Mouse (Mus musculus) midbrain, postnatal 0 days (tissue): ENCODE measurements around the gene Abcf1. TPM values are rescaled to one million over a fixed set of nuclear protein-coding genes. Genes with fewer than 3 reads are reported as not detected.

Experiments
- ATAC-seq: fragments of 200-750 bp; cut with Nextera tagmentation; 2 replicates; pipeline ENCODE4 v1.8.0; 2017; ENCODE audit warnings: moderate number of reproducible peaks, mild to moderate bottlenecking, moderate TSS enrichment, moderate library complexity; ENCODE audit not compliant: low FRiP score
- DNase-seq: peaks from one replicate; pipeline ENCODE4 v3.0.0-alpha.2; 2015; ENCODE audit warnings: low spot score
- H3K27ac ChIP-seq: fragments of 300-500 bp; sonication (generic); 2 replicates; pipeline ENCODE4 v1.5.1; 2014; ENCODE audit warnings: low read depth, mild to moderate bottlenecking, low read length, mixed read lengths
- H3K27me3 ChIP-seq: fragments of 300-500 bp; sonication (generic); 2 replicates; pipeline ENCODE4 v1.6.1; 2014; ENCODE audit warnings: low read length, control low read depth, mixed read lengths; ENCODE audit not compliant: insufficient read depth
- H3K36me3 ChIP-seq: fragments of 300-500 bp; sonication (generic); 2 replicates; pipeline ENCODE4 v1.6.1; 2014; ENCODE audit warnings: low read length, control low read depth, mixed read lengths; ENCODE audit not compliant: insufficient read depth
- H3K4me1 ChIP-seq: fragments of 300-500 bp; sonication (generic); 2 replicates; pipeline ENCODE4 v1.6.1; 2014; ENCODE audit warnings: mild to moderate bottlenecking, control low read depth, antibody characterized with exemption, low read length, mixed read lengths; ENCODE audit not compliant: insufficient read depth
- H3K4me2 ChIP-seq: fragments of 300-500 bp; sonication (generic); 2 replicates; pipeline ENCODE4 v1.6.1; 2014; ENCODE audit warnings: low read depth, mild to moderate bottlenecking, low read length, mixed read lengths; ENCODE audit not compliant: poor library complexity, severe bottlenecking
- H3K4me3 ChIP-seq: fragments of 300-500 bp; sonication (generic); 2 replicates; pipeline ENCODE4 v1.5.1; 2014; ENCODE audit warnings: low read depth, mild to moderate bottlenecking, low read length, moderate library complexity
- H3K9ac ChIP-seq: fragments of 300-500 bp; sonication (generic); replicated peaks from 2 replicates; pipeline ENCODE4 v1.6.1; 2014; ENCODE audit warnings: mild to moderate bottlenecking, low read length, moderate library complexity, mixed read lengths; ENCODE audit not compliant: poor library complexity, severe bottlenecking
- H3K9me3 ChIP-seq: fragments of 300-500 bp; sonication (generic); 2 replicates; pipeline ENCODE4 v1.6.1; 2016; ENCODE audit warnings: low read length, control low read depth
- CTCF ChIP-seq: IDR thresholded peaks from 2 replicates; pipeline ENCODE4 v1.5.1; 2016; ENCODE audit warnings: antibody characterized with exemption, mild to moderate bottlenecking
- WGBS: fragments of 180-500 bp; shearing (Covaris S2); extraction: QIAGEN DNeasy Blood & Tissue Kit; methylation state at CpG from one replicate; pipeline ENCODE4 v1.1.7; 2014; 5-methylcytosine and 5-hydroxymethylcytosine counted together
- polyA plus RNA-seq: library from polyadenylated mRNA; unstranded; fragments of >200 nt; fragmentation: Nextera tagmentation; extraction: Ambion mirVana; gene quantifications from 2 replicates; pipeline ENCODE4 v1.2.1, GENCODE M21; 2015
- total RNA-seq: library from RNA; depleted of rRNA; stranded (reverse); fragments of >200 nt; gene quantifications from 2 replicates; pipeline ENCODE4 v1.2.3, GENCODE M21; 2014

Gene Abcf1
- total and polyA plus RNA-seq, 2 experiments from 2014 or later: 61.8 to 100 TPM

- Histone ChIP-seq H3K27ac (no peak overlapping the region), H3K4me1 (no peaks in the 10 kb centered on the region), H3K36me3 (no peaks in the 10 kb centered on the region), H3K9ac (no peak overlapping the region), H3K4me2 (no peak overlapping the region), H3K27me3 (no peaks in the 10 kb centered on the region), H3K9me3 (no peaks in the 10 kb centered on the region), H3K4me3 (no peak overlapping the region)
- no peak for ATAC-seq
- no peak for TF ChIP-seq CTCF
- no peak for DNase-seq
- 97% methylated on average over 6 of the region's 6 CpGs for WGBS
These were observed 32.4 kb upstream of the Abcf1 start for GRCm38 (mm10) chr17:36001966-36002365.

DNA sequence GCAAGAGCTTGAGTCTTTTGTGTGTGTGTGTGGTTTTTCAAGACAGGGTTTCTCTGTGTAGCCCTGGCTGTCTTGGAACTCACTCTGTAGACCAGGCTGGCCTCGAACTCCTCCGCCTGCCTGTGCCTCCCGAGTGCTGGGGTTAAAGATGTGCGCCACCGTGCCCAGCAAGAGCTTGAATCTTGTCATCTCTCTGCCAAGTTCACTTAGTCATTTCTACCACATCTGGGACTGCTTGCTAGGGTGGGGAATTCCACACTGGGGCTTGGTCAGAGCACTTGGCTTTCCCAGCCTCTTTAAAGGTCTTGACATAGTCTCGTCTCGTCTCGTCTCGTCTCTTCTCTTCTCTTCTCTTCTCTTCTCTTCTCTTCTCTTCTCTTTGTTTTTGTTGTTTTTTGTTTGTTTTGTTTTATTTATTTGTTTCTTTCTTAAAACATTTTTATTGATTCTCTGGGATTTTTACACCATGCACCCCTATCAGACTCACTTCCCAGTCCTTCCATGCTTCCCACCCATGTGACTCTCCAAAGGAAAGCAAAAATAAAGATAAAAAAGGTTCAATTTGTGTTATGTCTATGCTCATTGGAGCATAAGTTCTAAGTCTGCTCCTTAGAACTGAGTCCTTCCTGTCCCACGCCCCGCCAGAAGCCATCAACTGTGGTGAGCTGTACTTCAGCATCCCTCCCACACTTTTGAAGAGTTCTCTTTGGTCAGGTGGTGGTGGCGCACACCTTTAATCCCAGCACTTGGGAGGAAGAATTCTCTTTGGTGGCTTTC, 31.7 kb upstream of the Abcf1 start:
- no peaks in the 10 kb centered on the region for H3K27me3 ChIP-seq
- ATAC-seq: no peak
- H3K27ac ChIP-seq: no peak overlapping the region
- H3K9ac ChIP-seq: no peak overlapping the region
- H3K4me3 ChIP-seq: no peak overlapping the region
- WGBS: 95% methylated on average over 12 of the region's 12 CpGs
- no peaks in the 10 kb centered on the region for H3K4me1 ChIP-seq
- H3K36me3 ChIP-seq: no peaks in the 10 kb centered on the region
- no peak overlapping the region for H3K4me2 ChIP-seq
- no peaks in the 10 kb centered on the region for H3K9me3 ChIP-seq
- no peak for DNase-seq
- TF ChIP-seq CTCF: no peak

GRCm38 (mm10) chr17:36000349-36000748, 30.8 kb upstream of the Abcf1 start:
- TF ChIP-seq CTCF: no peak
- Histone ChIP-seq H3K36me3 (no peaks in the 10 kb centered on the region), H3K27me3 (no peaks in the 10 kb centered on the region), H3K4me3 (no peak overlapping the region), H3K9me3 (no peaks in the 10 kb centered on the region), H3K4me2 (no peak overlapping the region), H3K4me1 (no peaks in the 10 kb centered on the region; the same call in 1 of the 2 replicates), H3K27ac (no peak overlapping the region), H3K9ac (no peak overlapping the region)
- DNase-seq (no peak), ATAC-seq (no peak)
- 88% methylated on average over 4 of the region's 4 CpGs for WGBS

DNA sequence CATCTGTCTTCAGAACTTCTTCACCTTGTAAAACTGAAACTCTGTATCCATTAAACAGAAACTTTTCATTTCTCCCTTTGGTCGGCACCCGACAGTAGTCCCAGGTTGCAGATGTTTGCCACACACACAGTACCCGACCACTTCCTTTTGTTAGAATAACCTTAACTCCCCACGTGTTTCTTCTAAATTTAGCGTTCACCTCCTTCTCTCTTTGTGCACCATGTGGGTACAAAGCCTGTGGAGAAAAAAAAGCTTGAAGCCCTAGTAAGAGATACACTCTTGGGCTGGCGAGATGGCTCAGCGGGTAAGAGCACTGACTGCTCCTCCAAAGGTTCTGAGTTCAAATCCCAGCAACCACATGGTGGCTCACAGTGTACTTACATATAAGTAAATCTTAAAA, 29.8 kb upstream of the Abcf1 start:
- Histone ChIP-seq H3K4me1 (no peaks in the 10 kb centered on the region; the same call in 1 of the 2 replicates), H3K36me3 (no peaks in the 10 kb centered on the region), H3K9ac (no peak overlapping the region), H3K27ac (no peak overlapping the region), H3K9me3 (no peaks in the 10 kb centered on the region), H3K27me3 (no peaks in the 10 kb centered on the region), H3K4me2 (no peak overlapping the region), H3K4me3 (no peak overlapping the region)
- ATAC-seq: no peak
- DNase-seq: no peak
- 86% methylated on average over 7 of the region's 7 CpGs for WGBS
- TF ChIP-seq CTCF: no peak

DNA sequence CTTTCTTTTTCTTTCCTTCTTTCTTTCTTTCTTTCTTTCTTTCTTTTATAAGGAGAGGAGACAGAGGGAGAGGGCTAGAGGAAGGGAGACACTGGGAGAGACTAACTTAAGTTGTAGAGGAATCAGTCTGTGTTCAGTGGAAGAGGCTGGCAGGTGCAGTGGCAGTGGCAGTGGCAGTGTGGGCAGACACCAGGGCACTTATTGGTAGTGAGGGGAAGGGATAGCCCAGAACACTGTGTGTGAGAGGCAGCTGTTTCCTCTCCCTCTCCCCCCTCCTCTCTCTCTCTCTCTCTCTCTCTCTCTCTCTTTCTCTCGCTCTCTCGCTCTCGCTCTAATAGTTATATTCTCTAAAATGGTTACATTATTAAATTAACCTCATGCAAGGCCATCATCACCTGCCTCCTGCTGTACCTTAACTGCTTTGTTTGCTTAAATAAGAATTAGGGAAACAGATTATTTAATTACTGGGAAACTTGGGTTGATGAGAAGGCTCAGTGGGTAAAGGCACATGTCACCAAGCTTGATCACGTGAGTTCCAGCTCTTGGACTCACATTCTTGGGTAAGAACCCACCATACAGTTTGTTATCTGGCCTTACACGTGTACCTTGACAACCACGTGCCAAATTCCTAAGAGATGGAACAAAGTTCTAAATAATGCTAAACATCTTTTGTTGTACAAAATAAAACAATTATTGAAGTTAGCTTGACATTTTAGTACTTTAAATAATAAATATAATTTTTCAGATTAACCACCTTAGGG, 29.2 kb upstream of the Abcf1 start:
- TF ChIP-seq CTCF: no peak
- no peaks in the 10 kb centered on the region; the same call in 1 of the 2 replicates for H3K4me1 ChIP-seq
- H3K27me3 ChIP-seq: no peaks in the 10 kb centered on the region
- DNase-seq (no peak), ATAC-seq (no peak)
- no peak overlapping the region for H3K27ac ChIP-seq
- whole genome bisulfite sequencing: 94% methylated on average over 6 of the region's 6 CpGs
- no peaks in the 10 kb centered on the region for H3K36me3 ChIP-seq
- H3K4me3 ChIP-seq: no peak overlapping the region
- no peak overlapping the region for H3K4me2 ChIP-seq
- H3K9me3 ChIP-seq: no peaks in the 10 kb centered on the region
- H3K9ac ChIP-seq: no peak overlapping the region
